Mouse (Mus musculus): ENCODE results near the gene Rab11fip5. TPM values are rescaled to one million over a fixed set of nuclear protein-coding genes. Genes with fewer than 3 reads are reported as not detected.

The Rab11fip5 gene
- polyA plus RNA-seq, 1 experiment from 2014 or later, result 4.2 TPM

DNA sequence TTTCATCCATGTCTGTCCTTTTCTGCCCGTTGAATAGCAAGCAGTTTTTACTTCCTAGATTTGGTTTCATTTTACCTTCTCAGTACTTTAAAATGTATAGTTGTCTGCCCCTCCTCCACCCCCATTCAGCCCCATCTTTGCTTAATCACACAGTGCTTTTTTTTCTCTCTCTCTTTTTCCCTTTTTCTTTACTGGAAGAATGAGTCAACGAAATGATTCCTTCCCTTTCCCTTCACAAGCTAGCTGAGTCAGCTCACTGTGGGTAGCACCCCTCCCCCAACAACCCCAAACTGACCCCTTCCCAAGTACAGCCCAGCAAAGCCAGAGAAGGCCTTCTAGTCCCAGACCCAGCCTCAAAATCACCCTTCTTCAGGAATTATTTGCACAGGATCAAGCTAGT lies 49.3 kb downstream of the Rab11fip5 start:
- Histone ChIP-seq H3K9me3 (replicated peaks) (no peaks in the 10 kb centered on the region), H3K36me3 (no peaks in the 10 kb centered on the region), H3K27me3 (ENCODE audit: low read depth, poor library complexity, severe bottlenecking) (0 out of 2 replicates have a peak, but pooled peaks cover 2% of the 10 kb centered on the region), H3K4me3 (no peak overlapping the region), H3K4me1 (peaks cover 13% of the 10 kb centered on the region), H3K27ac (replicated peaks) (no peak overlapping the region)
- no peak for DNase-seq (ENCODE audit: low spot score)
- 62% methylated on average over 2 of the region's 2 CpGs for WGBS

DNA sequence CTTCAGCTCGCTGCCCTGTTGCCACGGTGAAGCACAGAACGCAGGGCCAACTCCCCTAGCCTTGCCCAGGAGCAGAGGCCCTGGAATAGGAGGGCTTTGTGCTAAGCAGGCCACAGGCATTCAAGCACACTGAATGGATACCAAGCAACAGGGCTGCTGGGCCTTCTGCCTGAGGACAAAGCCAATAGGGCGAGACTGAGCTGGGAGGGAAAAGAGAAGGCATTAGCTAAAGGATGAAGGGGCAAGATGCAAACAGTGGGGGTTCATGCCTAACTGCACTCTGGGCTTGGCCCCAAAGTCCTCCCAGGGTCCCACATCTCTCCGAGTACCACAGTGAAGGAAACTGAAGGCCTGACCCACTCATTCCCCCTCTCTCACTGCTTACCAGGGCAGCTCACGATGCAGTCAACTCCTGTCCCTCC lies 54.0 kb downstream of the Rab11fip5 start:
- peaks cover 15% of the 10 kb centered on the region for H3K4me1 ChIP-seq
- H3K9me3 ChIP-seq (replicated peaks), result no peaks in the 10 kb centered on the region
- peak; percentile 38 for DNase-seq (ENCODE audit: low spot score)
- H3K4me3 ChIP-seq, result no peak overlapping the region
- H3K27me3 ChIP-seq (ENCODE audit: low read depth, poor library complexity, severe bottlenecking), result no peaks in the 10 kb centered on the region
- 34% methylated on average over 6 of the region's 6 CpGs for WGBS
- peaks cover 14% of the 10 kb centered on the region for H3K36me3 ChIP-seq
- peak overlapping the region; percentile 77 for H3K27ac ChIP-seq (replicated peaks)

DNA sequence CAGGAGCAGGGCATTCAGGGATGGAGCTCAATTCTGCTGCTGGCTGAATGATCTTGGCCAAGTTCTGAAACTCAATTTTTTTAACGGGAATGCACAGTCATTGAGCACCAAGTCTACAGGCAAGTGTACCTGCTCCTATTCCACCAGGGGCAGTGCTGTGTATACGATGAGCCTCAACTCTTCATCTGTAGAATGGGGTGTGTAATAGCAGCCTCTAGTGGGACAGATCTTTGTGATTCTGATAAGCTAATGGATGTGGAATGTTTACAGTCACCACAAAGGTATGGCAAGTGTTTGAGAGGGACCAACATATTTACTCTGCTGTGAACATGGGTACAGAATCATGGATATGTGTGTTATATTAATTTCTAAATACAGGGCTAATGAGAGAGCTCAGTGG lies 58.2 kb downstream of the Rab11fip5 start:
- DNase-seq (ENCODE audit: low spot score), result no peak
- no peaks in the 10 kb centered on the region for H3K9me3 ChIP-seq (replicated peaks)
- H3K27me3 ChIP-seq (ENCODE audit: low read depth, poor library complexity, severe bottlenecking), result no peaks in the 10 kb centered on the region
- peaks cover 14% of the 10 kb centered on the region for H3K36me3 ChIP-seq
- H3K4me1 ChIP-seq, result peaks cover 20% of the 10 kb centered on the region
- WGBS, result 93% methylated on average over 2 of the region's 2 CpGs
- no peak overlapping the region for H3K4me3 ChIP-seq
- no peak overlapping the region for H3K27ac ChIP-seq (replicated peaks)

DNA sequence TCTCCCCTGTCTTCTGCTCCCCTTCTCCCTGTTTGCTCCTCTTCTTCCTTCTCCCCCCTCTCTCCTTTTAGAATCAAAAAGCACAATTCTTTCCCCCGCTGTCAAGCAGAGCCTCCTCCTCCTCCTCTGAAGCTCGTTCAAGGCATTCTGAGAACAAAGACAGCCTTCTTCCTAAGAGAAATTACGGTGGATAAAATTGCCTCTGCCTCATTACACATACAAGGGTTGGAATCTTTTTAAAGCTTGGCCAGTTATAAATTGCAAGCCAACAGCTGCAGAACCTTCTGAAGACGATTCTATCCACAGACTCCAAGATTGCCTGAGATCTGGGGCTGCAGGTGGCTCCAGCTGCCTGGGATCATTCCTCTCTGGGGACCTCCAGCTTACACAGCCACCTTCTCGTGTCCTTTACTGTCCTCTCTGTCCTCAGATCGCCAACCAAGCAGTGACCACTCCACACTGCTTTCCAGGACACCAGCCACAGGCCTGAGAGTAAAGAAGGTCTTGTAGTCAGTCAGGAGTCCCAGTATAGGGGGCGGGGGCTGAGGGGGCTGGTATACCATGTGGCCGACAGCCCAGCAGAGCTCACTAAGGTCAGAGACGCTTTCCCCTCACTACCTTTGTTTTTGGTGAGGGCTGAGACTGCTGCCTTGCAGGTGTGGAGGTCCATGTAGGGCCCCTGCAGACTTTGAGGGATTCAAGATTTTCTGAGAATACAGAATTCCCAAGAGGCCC lies 60.2 kb downstream of the Rab11fip5 start:
- Histone ChIP-seq H3K27ac (replicated peaks) (no peak overlapping the region), H3K36me3 (peaks cover 9% of the 10 kb centered on the region), H3K4me1 (peaks cover 10% of the 10 kb centered on the region), H3K27me3 (ENCODE audit: low read depth, poor library complexity, severe bottlenecking) (no peaks in the 10 kb centered on the region), H3K4me3 (no peak overlapping the region), H3K9me3 (replicated peaks) (no peaks in the 10 kb centered on the region)
- DNase-seq (ENCODE audit: low spot score), result no peak
- WGBS, result 62% methylated on average over 9 of the region's 9 CpGs

DNA sequence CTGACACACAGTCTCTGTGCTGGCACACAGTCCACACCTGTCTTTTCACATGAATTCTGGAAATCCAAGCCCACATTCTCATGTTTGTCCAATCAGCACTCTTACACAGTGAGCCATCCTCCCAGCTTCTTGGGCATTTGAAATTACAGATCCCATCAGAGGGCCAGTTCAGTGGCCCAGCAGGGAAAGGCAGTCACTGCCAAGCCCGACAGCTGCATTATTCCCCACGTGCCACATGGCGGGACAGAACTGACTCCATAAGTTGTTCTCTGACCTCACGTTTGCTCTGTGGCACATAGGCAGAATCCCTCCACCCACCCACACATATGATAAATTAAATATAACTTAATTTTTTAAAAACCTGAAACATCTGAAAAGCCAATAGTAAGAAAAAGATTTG lies 66.5 kb downstream of the Rab11fip5 start:
- 88% methylated on average over 4 of the region's 4 CpGs for WGBS
- Histone ChIP-seq H3K27me3 (ENCODE audit: low read depth, poor library complexity, severe bottlenecking) (no peaks in the 10 kb centered on the region), H3K4me1 (peaks cover 2% of the 10 kb centered on the region; the same call in 1 of the 2 replicates), H3K9me3 (replicated peaks) (no peaks in the 10 kb centered on the region), H3K4me3 (no peak overlapping the region), H3K36me3 (no peaks in the 10 kb centered on the region), H3K27ac (replicated peaks) (no peak overlapping the region)
- no peak for DNase-seq (ENCODE audit: low spot score)

DNA sequence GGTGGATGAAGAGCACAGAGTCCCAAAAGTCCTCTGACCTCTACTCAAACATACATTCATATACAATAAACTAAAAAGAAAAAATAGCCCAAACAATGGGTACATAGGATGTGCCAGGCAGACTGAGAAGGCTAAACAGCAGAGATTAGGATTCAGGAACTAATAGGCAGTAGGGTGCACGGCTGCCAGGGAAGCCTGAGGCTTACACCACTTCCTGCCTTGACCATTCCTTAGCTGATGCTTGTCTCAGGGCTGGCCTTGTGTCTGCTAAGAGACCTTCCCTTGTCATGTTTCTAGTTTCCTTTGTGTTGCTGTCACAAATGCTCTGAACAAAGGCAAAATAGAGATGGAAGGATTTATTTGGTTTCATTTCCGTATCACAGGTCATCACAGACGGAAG lies 68.1 kb downstream of the Rab11fip5 start:
- H3K36me3 ChIP-seq, result no peaks in the 10 kb centered on the region
- 81% methylated on average over 3 of the region's 3 CpGs for WGBS
- no peaks in the 10 kb centered on the region for H3K9me3 ChIP-seq (replicated peaks)
- DNase-seq (ENCODE audit: low spot score), result no peak
- H3K4me1 ChIP-seq, result peaks cover 7% of the 10 kb centered on the region; the same call in 1 of the 2 replicates
- H3K27ac ChIP-seq (replicated peaks), result no peak overlapping the region
- H3K27me3 ChIP-seq (ENCODE audit: low read depth, poor library complexity, severe bottlenecking), result no peaks in the 10 kb centered on the region
- H3K4me3 ChIP-seq, result no peak overlapping the region

DNA sequence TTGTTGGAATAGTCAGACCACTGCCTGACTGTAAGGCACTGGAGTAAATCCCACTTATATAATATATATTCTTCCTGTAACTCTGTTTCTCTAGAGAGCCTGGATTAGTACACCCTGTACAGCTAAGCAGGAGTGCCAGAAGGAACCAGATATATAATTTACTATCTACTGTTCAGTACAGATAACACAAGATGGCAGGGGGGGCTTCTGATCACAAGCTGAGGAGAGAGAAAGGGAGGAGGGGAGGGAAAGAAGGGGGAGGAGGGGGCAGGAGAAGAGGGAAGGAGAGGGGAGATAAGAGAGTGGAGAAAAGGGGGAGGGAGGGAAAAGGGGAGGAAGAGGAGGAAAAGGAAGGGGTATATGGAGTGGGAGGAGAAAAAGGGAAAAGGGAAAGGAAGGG lies 68.6 kb downstream of the Rab11fip5 start:
- DNase-seq (ENCODE audit: low spot score), result no peak
- Histone ChIP-seq H3K4me3 (no peak overlapping the region), H3K36me3 (no peaks in the 10 kb centered on the region), H3K27ac (replicated peaks) (no peak overlapping the region), H3K9me3 (replicated peaks) (no peaks in the 10 kb centered on the region), H3K27me3 (ENCODE audit: low read depth, poor library complexity, severe bottlenecking) (no peaks in the 10 kb centered on the region), H3K4me1 (peaks cover 7% of the 10 kb centered on the region; the same call in 1 of the 2 replicates)

DNA sequence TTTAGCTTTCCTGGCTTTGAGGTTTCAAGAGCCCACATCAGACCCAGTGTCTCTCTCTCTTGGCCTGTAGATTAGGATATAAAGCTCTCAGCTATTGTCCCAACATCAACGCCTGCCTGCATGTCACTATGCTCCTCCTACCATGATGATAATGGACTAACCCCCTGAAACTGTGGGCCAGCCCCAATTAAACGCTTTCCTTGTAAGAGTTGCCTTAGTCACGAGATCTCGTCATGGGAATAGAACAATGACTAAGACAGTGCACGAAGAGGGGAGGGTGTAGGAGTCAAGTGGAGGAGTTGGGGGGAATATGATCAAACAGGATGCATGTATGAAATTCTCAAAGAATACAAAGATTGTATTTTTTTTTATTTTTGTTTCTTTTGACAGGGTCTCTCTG lies 69.5 kb downstream of the Rab11fip5 start:
- DNase-seq (ENCODE audit: low spot score), result no peak
- Histone ChIP-seq H3K36me3 (no peaks in the 10 kb centered on the region), H3K9me3 (replicated peaks) (no peaks in the 10 kb centered on the region), H3K4me1 (peaks cover 7% of the 10 kb centered on the region; the same call in 1 of the 2 replicates), H3K27me3 (ENCODE audit: low read depth, poor library complexity, severe bottlenecking) (no peaks in the 10 kb centered on the region), H3K4me3 (no peak overlapping the region), H3K27ac (replicated peaks) (no peak overlapping the region)
- 82% methylated on average over 5 of the region's 5 CpGs for WGBS

DNA sequence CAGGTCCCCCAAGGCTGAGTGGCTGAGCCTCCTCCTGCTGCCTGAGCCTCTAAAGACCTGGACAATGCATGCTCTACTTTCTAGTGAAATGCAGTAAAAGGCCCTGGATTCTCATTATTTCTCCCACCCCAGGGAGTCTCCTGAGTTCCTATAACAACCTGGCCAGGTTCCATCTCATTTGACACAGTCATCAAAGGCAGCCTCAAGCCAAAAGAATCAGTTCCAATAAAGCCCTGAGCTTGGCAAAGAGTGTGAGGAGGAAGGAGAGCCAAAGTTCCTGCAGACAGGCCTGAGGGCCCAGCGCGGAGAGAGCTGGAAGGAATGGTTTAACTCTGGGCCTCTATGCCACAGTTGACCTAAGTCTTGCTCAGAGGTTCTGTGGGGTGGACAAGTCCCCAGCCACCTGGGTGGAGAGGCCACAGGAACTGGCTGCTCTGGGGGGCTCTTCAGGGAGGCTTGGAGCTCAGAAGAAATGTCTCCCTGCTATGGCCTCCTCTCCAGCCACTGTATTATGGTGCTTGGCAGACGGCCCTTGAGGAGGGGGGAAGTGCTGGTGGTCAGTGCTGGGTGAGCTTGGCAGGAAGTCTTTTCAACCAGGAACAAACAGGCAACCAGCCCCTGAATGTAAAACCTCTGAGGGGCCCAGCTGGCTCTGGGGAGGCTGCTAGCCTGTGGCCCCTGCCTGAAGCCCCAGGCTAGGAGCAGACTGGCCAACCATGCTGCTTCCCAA lies 71.9 kb downstream of the Rab11fip5 start:
- no peak for DNase-seq (ENCODE audit: low spot score)
- no peak overlapping the region for H3K4me3 ChIP-seq
- H3K27ac ChIP-seq (replicated peaks), result no peak overlapping the region
- H3K36me3 ChIP-seq, result 0 out of 2 replicates have a peak, but pooled peaks cover 2% of the 10 kb centered on the region
- H3K4me1 ChIP-seq, result peaks cover 7% of the 10 kb centered on the region; the same call in 1 of the 2 replicates
- WGBS, result 79% methylated on average over 3 of the region's 3 CpGs
- no peaks in the 10 kb centered on the region for H3K9me3 ChIP-seq (replicated peaks)
- H3K27me3 ChIP-seq (ENCODE audit: low read depth, poor library complexity, severe bottlenecking), result no peaks in the 10 kb centered on the region

DNA sequence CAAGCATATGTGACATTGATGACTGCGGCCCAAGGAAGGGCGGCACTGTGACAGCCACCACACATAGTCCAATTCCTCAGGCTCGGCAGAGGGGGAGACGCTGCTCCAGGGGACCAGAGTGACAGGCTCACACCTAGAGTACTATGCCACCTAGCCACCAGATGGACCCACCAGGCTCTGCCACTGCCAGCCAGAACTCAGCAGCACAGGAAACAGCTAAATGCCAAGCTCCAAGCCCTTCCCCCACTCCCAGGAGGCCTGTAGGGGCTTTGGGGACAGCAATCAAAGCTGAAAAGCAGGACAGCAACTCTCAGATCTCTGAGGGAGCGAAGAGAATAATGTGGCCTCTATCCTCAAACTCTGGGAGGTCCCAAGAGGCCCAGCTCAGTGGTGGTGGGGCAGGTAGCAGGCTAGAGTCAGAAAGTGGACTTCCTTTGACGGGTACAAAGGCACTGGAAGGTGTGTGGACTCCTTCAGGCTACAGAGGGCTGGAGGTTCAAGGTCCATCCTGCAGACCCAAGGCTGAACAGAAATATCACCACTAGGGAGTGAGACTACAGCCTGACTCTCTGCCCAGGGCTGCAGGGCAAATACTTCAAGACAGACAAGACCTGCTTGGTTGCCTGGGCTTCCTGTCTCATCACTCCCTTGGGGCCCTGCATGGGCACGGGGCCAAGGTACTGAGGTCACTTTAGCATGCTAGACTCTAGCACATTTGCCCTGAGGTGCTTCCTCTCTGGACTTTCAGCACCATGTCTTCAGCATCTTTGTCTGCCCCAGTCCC lies 78.9 kb downstream of the Rab11fip5 start:
- H3K36me3 ChIP-seq, result 0 out of 2 replicates have a peak, but pooled peaks cover 4% of the 10 kb centered on the region
- 73% methylated on average over 7 of the region's 7 CpGs for WGBS
- H3K27ac ChIP-seq (replicated peaks), result peak overlapping the region; percentile 42; the same call in 1 of the 2 replicates
- H3K4me3 ChIP-seq, result no peak overlapping the region
- H3K9me3 ChIP-seq (replicated peaks), result no peaks in the 10 kb centered on the region
- peaks cover 20% of the 10 kb centered on the region for H3K4me1 ChIP-seq
- H3K27me3 ChIP-seq (ENCODE audit: low read depth, poor library complexity, severe bottlenecking), result no peaks in the 10 kb centered on the region
- no peak for DNase-seq (ENCODE audit: low spot score)

DNA sequence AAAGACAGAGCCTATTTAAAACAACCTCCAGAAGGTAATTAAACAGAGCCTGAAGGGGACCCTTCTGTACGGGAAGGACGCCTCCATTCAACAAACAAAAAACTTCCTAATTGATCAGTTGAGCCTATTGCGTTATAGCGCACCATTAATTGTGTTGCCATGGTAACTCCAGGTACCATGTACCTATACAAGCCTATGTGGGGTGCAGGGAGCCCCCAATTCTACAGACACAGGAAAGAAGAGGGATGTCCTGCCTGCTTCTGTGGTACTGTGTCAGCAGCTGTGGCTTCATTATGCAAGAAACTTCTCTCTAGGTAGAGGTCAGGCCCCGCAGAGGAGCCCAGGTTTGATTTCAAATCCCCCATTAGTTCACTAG lies 80.4 kb downstream of the Rab11fip5 start:
- H3K9me3 ChIP-seq (replicated peaks), result no peaks in the 10 kb centered on the region
- 0 out of 2 replicates have a peak, but pooled peaks cover 4% of the 10 kb centered on the region for H3K36me3 ChIP-seq
- no peak for DNase-seq (ENCODE audit: low spot score)
- peaks cover 20% of the 10 kb centered on the region for H3K4me1 ChIP-seq
- no peak overlapping the region for H3K4me3 ChIP-seq
- H3K27me3 ChIP-seq (ENCODE audit: low read depth, poor library complexity, severe bottlenecking), result no peaks in the 10 kb centered on the region
- H3K27ac ChIP-seq (replicated peaks), result peak overlapping the region; percentile 62; the same call in 1 of the 2 replicates
- WGBS, result 61% methylated on average over 5 of the region's 5 CpGs

DNA sequence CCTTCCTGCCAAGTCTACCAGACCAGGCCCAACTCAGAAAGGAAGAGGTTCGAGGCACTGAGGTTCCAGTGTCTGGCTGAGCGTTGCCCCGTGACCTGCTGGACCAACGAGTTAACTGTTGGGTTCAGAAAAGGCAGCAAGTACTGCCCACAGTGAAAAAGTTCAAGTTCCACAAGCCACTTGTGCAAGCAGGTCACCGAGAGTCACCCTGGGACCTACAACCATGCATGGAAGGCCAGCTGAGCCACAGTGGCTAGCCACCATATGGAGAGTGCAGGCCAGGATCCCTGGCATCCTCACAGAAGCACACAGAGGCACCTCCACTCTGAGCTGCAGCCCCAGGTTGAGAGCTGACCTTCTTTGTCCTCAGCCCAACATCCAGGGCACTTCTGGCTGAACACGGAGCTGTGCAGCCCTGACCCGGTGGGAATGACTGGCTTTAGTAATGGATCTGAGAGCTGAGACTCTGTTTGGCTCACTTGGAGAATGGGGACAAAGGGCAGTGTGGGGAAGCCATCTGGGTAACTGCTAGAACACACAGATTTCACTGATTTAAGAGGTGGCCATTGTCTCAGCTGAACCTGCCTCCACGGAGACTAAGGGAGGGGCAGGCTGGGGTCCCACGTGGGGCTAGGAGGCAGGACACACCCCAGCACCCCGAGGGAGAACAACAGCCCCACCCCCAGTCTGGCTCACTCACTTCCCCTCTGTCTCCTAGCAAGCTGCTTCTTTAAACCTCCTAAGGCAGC lies 81.0 kb downstream of the Rab11fip5 start:
- 55% methylated on average over 10 of the region's 10 CpGs for WGBS
- no peak for DNase-seq (ENCODE audit: low spot score)

More for the DNA sequence above, 81.0 kb downstream of the Rab11fip5 start:
- Histone ChIP-seq H3K4me1 (peaks cover 20% of the 10 kb centered on the region), H3K4me3 (no peak overlapping the region), H3K27me3 (ENCODE audit: low read depth, poor library complexity, severe bottlenecking) (no peaks in the 10 kb centered on the region), H3K36me3 (0 out of 2 replicates have a peak, but pooled peaks cover 2% of the 10 kb centered on the region), H3K27ac (replicated peaks) (peak overlapping the region; percentile 62), H3K9me3 (replicated peaks) (no peaks in the 10 kb centered on the region)
